Mouse (Mus musculus) lung, embryonic 14.5 days (tissue): ENCODE results near the gene Rnf212b. TPM values are rescaled to one million over a fixed set of nuclear protein-coding genes. Genes with fewer than 3 reads are reported as not detected.

Experiments used
- ATAC-seq: fragments of 200-750 bp; cut with Nextera tagmentation; 2 replicates; pipeline ENCODE4 v1.8.0; 2017; ENCODE audit warnings: mild to moderate bottlenecking, moderate TSS enrichment, moderate library complexity; ENCODE audit not compliant: insufficient read depth
- DNase-seq: peaks from one replicate; pipeline ENCODE4 v3.0.0-alpha.2; 2015
- H3K27ac ChIP-seq: fragments of 300-500 bp; sonication (generic); 2 replicates; pipeline ENCODE4 v1.5.1; 2014; ENCODE audit warnings: low read depth, mild to moderate bottlenecking, moderate library complexity
- H3K27me3 ChIP-seq: fragments of 300-500 bp; sonication (generic); 2 replicates; pipeline ENCODE4 v1.6.1; 2014; ENCODE audit warnings: low read length, control low read depth; ENCODE audit not compliant: insufficient read depth
- H3K36me3 ChIP-seq: fragments of 300-500 bp; sonication (generic); 2 replicates; pipeline ENCODE4 v1.6.1; 2014; ENCODE audit warnings: control low read depth; ENCODE audit not compliant: insufficient read depth
- H3K4me1 ChIP-seq: fragments of 300-500 bp; sonication (generic); 2 replicates; pipeline ENCODE4 v1.6.1; 2014; ENCODE audit warnings: antibody characterized with exemption, control low read depth; ENCODE audit not compliant: insufficient read depth
- H3K4me2 ChIP-seq: fragments of 300-500 bp; sonication (generic); 2 replicates; pipeline ENCODE4 v1.6.1; 2014; ENCODE audit warnings: mild to moderate bottlenecking
- H3K4me3 ChIP-seq: fragments of 300-500 bp; sonication (generic); 2 replicates; pipeline ENCODE4 v1.5.1; 2014; ENCODE audit warnings: low read depth, low read length
- H3K9ac ChIP-seq: fragments of 300-500 bp; sonication (generic); 2 replicates; pipeline ENCODE4 v1.6.1; 2014
- H3K9me3 ChIP-seq: fragments of 300-500 bp; sonication (generic); 2 replicates; pipeline ENCODE4 v1.6.1; 2016; ENCODE audit warnings: low read depth, low read length, control low read depth
- CTCF ChIP-seq: IDR thresholded peaks from 2 replicates; pipeline ENCODE4 v1.5.1; 2016; ENCODE audit warnings: antibody characterized with exemption, low read depth
- WGBS: fragments of 180-500 bp; shearing (Covaris S2); extraction: QIAGEN DNeasy Blood & Tissue Kit; methylation state at CpG from one replicate; pipeline ENCODE4 v1.1.7; 2014; 5-methylcytosine and 5-hydroxymethylcytosine counted together
- polyA plus RNA-seq: library from polyadenylated mRNA; unstranded; fragments of >200 nt; fragmentation: Nextera tagmentation; extraction: Ambion mirVana; gene quantifications from 2 replicates; pipeline ENCODE4 v1.2.1, GENCODE M21; 2014

Rnf212b gene
- polyA plus RNA-seq, 1 experiment from 2014 or later = not detected

- peaks cover 6% of the 10 kb centered on the region; the same call in 1 of the 2 replicates for H3K4me1 ChIP-seq
- H3K4me2 ChIP-seq = no peak overlapping the region
- no peaks in the 10 kb centered on the region for H3K36me3 ChIP-seq
- no peak overlapping the region for H3K27ac ChIP-seq
- H3K9ac ChIP-seq = no peak overlapping the region
- 78% methylated on average over 3 of the region's 3 CpGs for WGBS
- H3K9me3 ChIP-seq = no peaks in the 10 kb centered on the region
- DNase-seq (no peak), ATAC-seq (no peak)
- H3K4me3 ChIP-seq = no peak overlapping the region
- H3K27me3 ChIP-seq = peaks cover 22% of the 10 kb centered on the region
- no peak for TF ChIP-seq CTCF
These were observed 60.2 kb downstream of the Rnf212b start for GRCm38 (mm10) chr14:54874165-54874564.

- under 1% methylated on average over 36 of the region's 36 CpGs for WGBS
- peak overlapping the region; percentile 55; the same call in 1 of the 2 replicates for H3K27ac ChIP-seq
- H3K9me3 ChIP-seq = no peaks in the 10 kb centered on the region
- H3K4me3 ChIP-seq = peak overlapping the region; percentile 71
- no peaks in the 10 kb centered on the region for H3K36me3 ChIP-seq
- peaks cover 6% of the 10 kb centered on the region; the same call in 1 of the 2 replicates for H3K4me1 ChIP-seq
- H3K9ac ChIP-seq = peak overlapping the region; percentile 72
- H3K27me3 ChIP-seq = peaks cover 22% of the 10 kb centered on the region
- H3K4me2 ChIP-seq = peak overlapping the region; percentile 99
- DNase-seq (peak; percentile 52), ATAC-seq (peak; percentile 43; the same call in 1 of the 2 replicates)
- TF ChIP-seq CTCF = no peak
These were observed 62.0 kb downstream of the Rnf212b start for GRCm38 (mm10) chr14:54875844-54876538.

GRCm38 (mm10) chr14:54876539-54877047 is 62.7 kb downstream of the Rnf212b start:
- WGBS = 1% methylated on average over 63 of the region's 72 CpGs
- peaks cover 22% of the 10 kb centered on the region for H3K27me3 ChIP-seq
- DNase-seq (peak; percentile 93), ATAC-seq (peak; percentile 90)
- H3K9me3 ChIP-seq = no peaks in the 10 kb centered on the region
- H3K4me2 ChIP-seq = peak overlapping the region; percentile 99
- H3K27ac ChIP-seq = peak overlapping the region; percentile 55
- peak overlapping the region; percentile 72 for H3K9ac ChIP-seq
- peak overlapping the region; percentile 71 for H3K4me3 ChIP-seq
- H3K4me1 ChIP-seq = peaks cover 6% of the 10 kb centered on the region; the same call in 1 of the 2 replicates
- H3K36me3 ChIP-seq = no peaks in the 10 kb centered on the region
- TF ChIP-seq CTCF = no peak

GRCm38 (mm10) chr14:54877048-54877715 is 63.2 kb downstream of the Rnf212b start, which contains the start of gene Ppp1r3e:
TSS of gene Ppp1r3e (minus strand) at chr14:54877550.
- DNase-seq = peak; percentile 70
- WGBS = under 1% methylated on average over 52 of the region's 61 CpGs
- Histone ChIP-seq H3K9ac (peak within 1 kb of the TSS; percentile 72), H3K4me2 (peak within 1 kb of the TSS; percentile 99), H3K4me1 (peaks cover 6% of the 10 kb centered on the region; the same call in 1 of the 2 replicates), H3K27me3 (peaks cover 22% of the 10 kb centered on the region), H3K4me3 (peak within 1 kb of the TSS; percentile 71), H3K27ac (peak within 1 kb of the TSS; percentile 55), H3K9me3 (no peaks in the 10 kb centered on the region), H3K36me3 (no peaks in the 10 kb centered on the region)
- no peak for TF ChIP-seq CTCF
- peak; percentile 80 for ATAC-seq

- no peak for TF ChIP-seq CTCF
- 1% methylated on average over 25 of the region's 27 CpGs for WGBS
These were observed 69.4 kb downstream of the Rnf212b start, which contains the start of the genes Bcl2l2 and Gm20521 for GRCm38 (mm10) chr14:54883154-54884021. TSS of gene Bcl2l2 (plus strand) at chr14:54883377. TSS of gene Gm20521 (plus strand) at chr14:54883441.

GRCm38 (mm10) chr14:54884022-54884712 is 70.2 kb downstream of the Rnf212b start:
- no peaks in the 10 kb centered on the region for H3K9me3 ChIP-seq
- H3K36me3 ChIP-seq = peaks cover 9% of the 10 kb centered on the region; the same call in 1 of the 2 replicates
- peak overlapping the region; percentile 82 for H3K4me2 ChIP-seq
- no peaks in the 10 kb centered on the region for H3K27me3 ChIP-seq
- peak; percentile 64 for DNase-seq
- WGBS = 12% methylated on average over 21 of the region's 21 CpGs
- peaks cover 13% of the 10 kb centered on the region; the same call in 1 of the 2 replicates for H3K4me1 ChIP-seq
- peak; percentile 28 for ATAC-seq
- H3K4me3 ChIP-seq = peak overlapping the region; percentile 67
- peak overlapping the region; percentile 81 for H3K9ac ChIP-seq
- peak overlapping the region; percentile 97 for H3K27ac ChIP-seq
- no peak for TF ChIP-seq CTCF

More at GRCm38 (mm10) chr14:54883154-54884021, 69.4 kb downstream of the Rnf212b start, which contains the start of the genes Bcl2l2 and Gm20521:
- H3K36me3 ChIP-seq = peaks cover 9% of the 10 kb centered on the region; the same call in 1 of the 2 replicates
- H3K4me3 ChIP-seq = peak within 1 kb of the TSS; percentile 67
- DNase-seq (peak; percentile 82), ATAC-seq (peak; percentile 92)
- H3K4me1 ChIP-seq = peaks cover 13% of the 10 kb centered on the region; the same call in 1 of the 2 replicates
- peak within 1 kb of the TSS; percentile 97 for H3K27ac ChIP-seq
- H3K4me2 ChIP-seq = peak within 1 kb of the TSS; percentile 82
- H3K27me3 ChIP-seq = peaks cover 3% of the 10 kb centered on the region; the same call in 1 of the 2 replicates
- H3K9ac ChIP-seq = peak within 1 kb of the TSS; percentile 81
- no peaks in the 10 kb centered on the region for H3K9me3 ChIP-seq
